Mouse (Mus musculus) E14TG2a.4 (cell line): ENCODE measurements around the gene Cuzd1.

ENCODE experiments used
- CTCF ChIP-seq: conservative IDR thresholded peaks from 2 replicates; pipeline ENCODE4 v1.5.1; 2014; ENCODE audit warnings: low read length
- POU5F1 ChIP-seq: IDR thresholded peaks from 2 replicates; pipeline ENCODE4 v1.6.1; 2014; ENCODE audit warnings: low read length, borderline replicate concordance

DNA sequence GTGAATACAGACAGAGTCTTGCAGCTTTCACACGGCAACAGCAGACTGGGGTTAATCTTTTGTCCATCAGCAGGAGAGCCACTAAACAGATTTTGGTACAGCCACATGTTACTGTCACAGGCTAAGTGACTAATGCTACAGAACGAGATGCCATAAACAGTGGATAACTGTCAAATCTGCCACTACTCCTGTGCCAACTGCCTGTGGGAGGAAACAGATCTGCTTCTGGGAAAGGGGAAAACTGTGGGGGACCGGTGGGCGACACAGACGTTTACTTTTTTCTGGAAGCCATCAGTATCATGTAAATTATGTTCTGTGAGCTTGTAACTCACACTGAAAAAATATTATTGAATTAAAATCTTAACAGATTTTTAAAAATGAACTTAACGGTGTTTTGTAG, 61.1 kb downstream of the Cuzd1 start:
- no peak for TF ChIP-seq CTCF
- TF ChIP-seq POU5F1, result no peak
